8 mouse cellular contexts compared by ENCODE assay signal in the genomic region with DNA sequence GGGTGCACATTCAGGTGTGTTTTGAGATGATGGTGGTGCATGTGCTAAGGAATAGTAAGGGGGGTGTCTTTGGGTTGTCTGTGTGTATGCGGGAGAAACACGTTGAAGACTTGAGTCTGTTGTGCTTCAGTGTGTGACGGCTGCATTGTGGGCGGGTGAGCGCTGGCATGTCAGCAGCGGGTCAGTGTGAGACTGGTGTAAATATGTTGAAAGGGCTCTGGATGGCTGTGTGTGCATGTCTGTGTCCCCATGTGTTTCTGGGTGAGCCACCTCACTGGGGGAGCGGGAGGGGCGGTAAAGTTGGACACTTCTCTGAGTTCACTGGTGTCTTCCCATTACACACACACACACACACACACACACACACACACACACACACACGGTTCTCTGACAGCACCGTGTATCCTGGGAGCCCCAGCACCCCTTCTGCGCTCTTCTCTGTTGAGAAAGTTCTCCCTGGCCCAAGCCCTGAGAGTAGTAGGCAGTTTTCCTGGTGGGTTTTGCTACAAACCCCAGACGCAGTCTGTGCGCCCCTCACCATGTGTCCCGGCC. TPM values are rescaled to one million over a fixed set of nuclear protein-coding genes. Genes with fewer than 3 reads are reported as not detected.
A peak's percentile ranks its signal among the peaks of the same experiment; 100 is the strongest.
DNase-seq lines count a peak whose midpoint lies in the region; ATAC-seq and TF ChIP-seq lines count a peak whose summit lies in the region.

No protein-coding gene starts in this region.

- no peak for TF ChIP-seq CTCF in embryonic fibroblast, embryonic 13.5 days (IDR thresholded peaks at IDR 0.05; ENCODE audit: borderline replicate concordance, insufficient read depth, low read length)

- no peaks in the 10 kb centered on the region for H3K9me3 ChIP-seq in hindbrain, embryonic 11.5 days (ENCODE audit: control insufficient read depth, low read length)
- no peaks in the 10 kb centered on the region for H3K9me3 ChIP-seq in liver, embryonic 11.5 days (ENCODE audit: control insufficient read depth, low read length)

- peaks cover 13% of the 10 kb centered on the region for H3K4me1 ChIP-seq in embryonic fibroblast, embryonic 13.5 days (ENCODE audit: control insufficient read depth, insufficient read depth, low read length)
- peaks cover 11% of the 10 kb centered on the region for H3K4me1 ChIP-seq in hindbrain, embryonic 11.5 days (replicated peaks; ENCODE audit: control insufficient read depth, insufficient read depth, low read length)
- H3K4me1 ChIP-seq in liver, embryonic 11.5 days (replicated peaks; ENCODE audit: control insufficient read depth, insufficient read depth, low read length), result peaks cover 53% of the 10 kb centered on the region

- H3K4me2 ChIP-seq in hindbrain, embryonic 11.5 days (replicated peaks; ENCODE audit: low read depth, low read length), result peak overlapping the region; percentile 98
- peak overlapping the region; percentile 100 for H3K4me2 ChIP-seq in liver, embryonic 11.5 days

- no peaks in the 10 kb centered on the region for H3K27me3 ChIP-seq in hindbrain, embryonic 11.5 days (ENCODE audit: control insufficient read depth, insufficient read depth, low read length)
- no peaks in the 10 kb centered on the region for H3K27me3 ChIP-seq in liver, embryonic 11.5 days (replicated peaks; ENCODE audit: control insufficient read depth, insufficient read depth, low read length)

- peak; percentile 47 for TF ChIP-seq POLR2A in embryonic fibroblast, embryonic 13.5 days (IDR thresholded peaks at IDR 0.05; ENCODE audit: low read depth, low read length)

- no peaks in the 10 kb centered on the region for H3K36me3 ChIP-seq in hindbrain, embryonic 11.5 days (ENCODE audit: control insufficient read depth, insufficient read depth, low read length)
- H3K36me3 ChIP-seq in liver, embryonic 11.5 days (ENCODE audit: control insufficient read depth, insufficient read depth, low read length), result no peaks in the 10 kb centered on the region

- peak overlapping the region; percentile 74 for H3K4me3 ChIP-seq in embryonic fibroblast, embryonic 13.5 days (ENCODE audit: insufficient read depth, low read length)
- H3K4me3 ChIP-seq in hindbrain, embryonic 11.5 days (ENCODE audit: low read depth, low read length), result peak overlapping the region; percentile 73
- H3K4me3 ChIP-seq in liver, embryonic 11.5 days (ENCODE audit: low read depth, low read length), result peak overlapping the region; percentile 78

- peak overlapping the region; percentile 98 for H3K27ac ChIP-seq in embryonic fibroblast, embryonic 13.5 days (ENCODE audit: insufficient read depth, low read length)
- H3K27ac ChIP-seq in hindbrain, embryonic 11.5 days (ENCODE audit: low read depth, low read length), result peak overlapping the region; percentile 94
- peak overlapping the region; percentile 99 for H3K27ac ChIP-seq in liver, embryonic 11.5 days (ENCODE audit: low read depth, low read length)

- ATAC-seq in hindbrain, embryonic 11.5 days (ENCODE audit: low FRiP score), result no peak
- no peak for ATAC-seq in liver, embryonic 11.5 days (replicated peaks; ENCODE audit: low FRiP score)

- DNase-seq in left cerebral cortex, postnatal 25 days (ENCODE audit: low spot score in 2 of 2), result peak; percentile 32 to 41
- no peak for DNase-seq in left cerebral cortex, adult 11 months (ENCODE audit: low spot score)
- peak; percentile 65 for DNase-seq in T-cell, adult 2 months (ENCODE audit: low spot score)
- DNase-seq in hindbrain, embryonic 11.5 days (ENCODE audit: low spot score), result no peak
- peak; percentile 66 for DNase-seq in liver, embryonic 11.5 days (ENCODE audit: low spot score)
- peak; percentile 57 for DNase-seq in neural tube, embryonic 10.5 days (ENCODE audit: extremely low spot score, low spot score)
- DNase-seq in gastrocnemius, postnatal 14 days, result no peak

- H3K9ac ChIP-seq in hindbrain, embryonic 11.5 days (ENCODE audit: low read depth, low read length), result peak overlapping the region; percentile 92
- H3K9ac ChIP-seq in liver, embryonic 11.5 days (ENCODE audit: low read depth, low read length), result peak overlapping the region; percentile 97

- 2% methylated on average over 14 of the region's 14 CpGs for WGBS in hindbrain, embryonic 11.5 days
- 3% methylated on average over 14 of the region's 14 CpGs for WGBS in liver, embryonic 11.5 days

- intact Hi-C loops in left cerebral cortex, postnatal 25 days (cut with DNase I), result no loop called here
- intact Hi-C loops in gastrocnemius, postnatal 14 days (cut with DNase I; ENCODE audit: low total_unique reads), result no loop called here

RNA-seq across cellular contexts. Expression of a gene that starts 3.3 kb away (rescaled TPM):
- 10 to 100 TPM in 1 of 2 experiments, 1 to 10 TPM in 1; 9.2 to 10.9 TPM for total RNA-seq in left cerebral cortex, postnatal 25 days (2021)
- 15.8 and 19.9 TPM in 2 replicates for polyA plus RNA-seq in embryonic fibroblast, embryonic 13.5 days (2011; ENCODE audit: insufficient read length, low read depth, missing spikeins)
- polyA plus RNA-seq in hindbrain, embryonic 11.5 days (2014; fragmentation: Nextera tagmentation; extraction: Ambion mirVana), result 6.4 and 8.1 TPM in 2 replicates
- polyA plus RNA-seq in liver, embryonic 11.5 days (2014; fragmentation: Nextera tagmentation; extraction: Ambion mirVana), result 4.7 and 6.4 TPM in 2 replicates
- 1 to 10 TPM; 3.6 to 5.1 TPM for total RNA-seq in gastrocnemius, postnatal 14 days (2021)

RNA-seq across cellular contexts. Expression of a gene that starts 24.9 kb away (rescaled TPM):
- 10 to 100 TPM; 81.6 to 86.9 TPM for total RNA-seq in left cerebral cortex, postnatal 25 days (2021)
- 66.0 and 70.9 TPM in 2 replicates for polyA plus RNA-seq in embryonic fibroblast, embryonic 13.5 days (2011; ENCODE audit: insufficient read length, low read depth, missing spikeins)
- 18.2 and 19.2 TPM in 2 replicates for polyA plus RNA-seq in hindbrain, embryonic 11.5 days (2014; fragmentation: Nextera tagmentation; extraction: Ambion mirVana)
- polyA plus RNA-seq in liver, embryonic 11.5 days (2014; fragmentation: Nextera tagmentation; extraction: Ambion mirVana), result 21.7 and 25.3 TPM in 2 replicates
- 10 to 100 TPM; 30.1 to 32.8 TPM for total RNA-seq in gastrocnemius, postnatal 14 days (2021)

RNA-seq across cellular contexts. Expression of a gene that starts 38.1 kb away (rescaled TPM):
- total RNA-seq in left cerebral cortex, postnatal 25 days (2021), result 10 to 100 TPM; 32.5 to 34.8 TPM
- 11.1 and 11.6 TPM in 2 replicates for polyA plus RNA-seq in embryonic fibroblast, embryonic 13.5 days (2011; ENCODE audit: insufficient read length, low read depth, missing spikeins)
- 11.0 and 13.8 TPM in 2 replicates for polyA plus RNA-seq in hindbrain, embryonic 11.5 days (2014; fragmentation: Nextera tagmentation; extraction: Ambion mirVana)
- polyA plus RNA-seq in liver, embryonic 11.5 days (2014; fragmentation: Nextera tagmentation; extraction: Ambion mirVana), result 9.3 and 10.6 TPM in 2 replicates
- total RNA-seq in gastrocnemius, postnatal 14 days (2021), result 10 to 100 TPM; 11.1 to 12.4 TPM

RNA-seq across cellular contexts. Expression of a gene that starts 52.2 kb away (rescaled TPM):
- total RNA-seq in left cerebral cortex, postnatal 25 days (2021), result 1 to 10 TPM in 1 of 2 experiments, under 1 TPM in 1; 0.78 to 2.2 TPM
- 0.60 and 5.3 TPM in 2 replicates for polyA plus RNA-seq in embryonic fibroblast, embryonic 13.5 days (2011; ENCODE audit: insufficient read length, low read depth, missing spikeins)
- 0.46 and 1.3 TPM in 2 replicates for polyA plus RNA-seq in hindbrain, embryonic 11.5 days (2014; fragmentation: Nextera tagmentation; extraction: Ambion mirVana)
- 2.8 and 3.4 TPM in 2 replicates for polyA plus RNA-seq in liver, embryonic 11.5 days (2014; fragmentation: Nextera tagmentation; extraction: Ambion mirVana)
- 1 to 10 TPM; 2.6 to 3.1 TPM for total RNA-seq in gastrocnemius, postnatal 14 days (2021)

Comparison
In these comparisons a context has a peak if more than half of its experiments do, and no peak if none do; other contexts are left out.
1. DNase-seq: peak in left cerebral cortex, postnatal 25 days (2 of 2), T-cell, adult 2 months (single experiment), liver, embryonic 11.5 days (single experiment) and neural tube, embryonic 10.5 days (single experiment); none in left cerebral cortex, adult 11 months (single experiment), hindbrain, embryonic 11.5 days (single experiment) and gastrocnemius, postnatal 14 days (single experiment).
2. Peak in every context shown above with its lines, with median percentiles within 50 percentile points of each other: H3K27ac ChIP-seq and H3K4me3 ChIP-seq.